Mouse (Mus musculus) cerebellum, postnatal 25 days (tissue): Measurements from ENCODE around the gene Tlr4.
A peak's percentile ranks its signal among the peaks of the same experiment; 100 is the strongest.

ENCODE experiments used
- DNase-seq, 2 experiments: peaks; one replicate each; pipeline ENCODE4 v3.0.0; 2021; ENCODE audit warnings: mixed read lengths in 2 of 2

Tlr4 gene

GRCm38 (mm10) chr4:66901498-66901897, 74.1 kb downstream of the Tlr4 start:
- DNase-seq = no peak

GRCm38 (mm10) chr4:66908376-66908775, 81.0 kb downstream of the Tlr4 start:
- DNase-seq = no peak

- no peak for DNase-seq
These were observed 92.4 kb downstream of the Tlr4 start for GRCm38 (mm10) chr4:66919630-66920372.

GRCm38 (mm10) chr4:66923616-66924276, 96.4 kb downstream of the Tlr4 start:
- peak; percentile 65 to 83 for DNase-seq

GRCm38 (mm10) chr4:66926066-66926465, 98.7 kb downstream of the Tlr4 start:
- DNase-seq = no peak

GRCm38 (mm10) chr4:66927537-66928088, 100.2 kb downstream of the Tlr4 start:
- no peak for DNase-seq

- peak; percentile 26 to 47 for DNase-seq
These were observed 111.2 kb downstream of the Tlr4 start for GRCm38 (mm10) chr4:66938489-66939061.

GRCm38 (mm10) chr4:66941894-66942293, 114.5 kb downstream of the Tlr4 start:
- peak; percentile 49 to 59 for DNase-seq

GRCm38 (mm10) chr4:66943699-66944098, 116.3 kb downstream of the Tlr4 start:
- no peak for DNase-seq

GRCm38 (mm10) chr4:66947657-66948056, 120.3 kb downstream of the Tlr4 start:
- no peak for DNase-seq

- no peak for DNase-seq
These were observed 147.5 kb downstream of the Tlr4 start for GRCm38 (mm10) chr4:66974918-66975317.
